Mouse (Mus musculus) gonadal fat pad, adult 2 months (tissue): ENCODE results near the gene Med20. TPM values are rescaled to one million over a fixed set of nuclear protein-coding genes. Genes with fewer than 3 reads are reported as not detected.
"Not testable (repeated sequence)": the region's sequence is repeated elsewhere in the genome, so short reads cannot be mapped to it uniquely, and the experiment has no call there.

Source experiments
- DNase-seq: peaks from one replicate; pipeline ENCODE4 v3.0.0-alpha.2; 2012; ENCODE audit warnings: low read depth
- polyA plus RNA-seq: library from polyadenylated mRNA; depleted of rRNA; stranded (reverse); fragments of >200 nt; gene quantifications from 2 replicates; pipeline ENCODE4 v1.2.3, GENCODE M21; 2012

Gene Med20
- polyA plus RNA-seq, 1 experiment = 35.4 TPM

- no peak for DNase-seq
Measured at GRCm38 (mm10) chr17:47627791-47628190, 16.4 kb downstream of the Med20 start.

GRCm38 (mm10) chr17:47628851-47629676 lies 17.7 kb downstream of the Med20 start:
- no peak for DNase-seq

- DNase-seq = no peak
Measured at GRCm38 (mm10) chr17:47629717-47630677, 18.6 kb downstream of the Med20 start.

GRCm38 (mm10) chr17:47630678-47631065 lies 19.3 kb downstream of the Med20 start, which contains the start of gene Usp49:
TSS of gene Usp49 (plus strand) at chr17:47630690.
- DNase-seq = no peak

- no peak for DNase-seq
Measured at GRCm38 (mm10) chr17:47632181-47632840, 20.9 kb downstream of the Med20 start.

GRCm38 (mm10) chr17:47633999-47634770 lies 22.8 kb downstream of the Med20 start:
- DNase-seq = no peak

GRCm38 (mm10) chr17:47642992-47643391 lies 31.6 kb downstream of the Med20 start:
- DNase-seq = no peak

GRCm38 (mm10) chr17:47646683-47647082 lies 35.3 kb downstream of the Med20 start:
- DNase-seq = no peak

- DNase-seq = no peak
Measured at GRCm38 (mm10) chr17:47648966-47649365, 37.6 kb downstream of the Med20 start.

GRCm38 (mm10) chr17:47651953-47652352 lies 40.6 kb downstream of the Med20 start:
- DNase-seq = no peak

GRCm38 (mm10) chr17:47654346-47654745 lies 43.0 kb downstream of the Med20 start:
- not testable (repeated sequence) for DNase-seq

GRCm38 (mm10) chr17:47655697-47656096 lies 44.3 kb downstream of the Med20 start:
- no peak for DNase-seq

GRCm38 (mm10) chr17:47657901-47658300 lies 46.5 kb downstream of the Med20 start:
- DNase-seq = no peak

GRCm38 (mm10) chr17:47658741-47659243 lies 47.4 kb downstream of the Med20 start:
- DNase-seq = no peak

GRCm38 (mm10) chr17:47663009-47663713 lies 51.8 kb downstream of the Med20 start:
- no peak for DNase-seq

- no peak for DNase-seq
Measured at GRCm38 (mm10) chr17:47664474-47664873, 53.1 kb downstream of the Med20 start.

GRCm38 (mm10) chr17:47669166-47669565 lies 57.8 kb downstream of the Med20 start:
- DNase-seq = no peak

GRCm38 (mm10) chr17:47671988-47672310 lies 60.6 kb downstream of the Med20 start:
- no peak for DNase-seq

- DNase-seq = no peak
Measured at GRCm38 (mm10) chr17:47672311-47673111, 61.1 kb downstream of the Med20 start.
